In genomic region chr12:98627392-98628259, GRCm38 (mm10) we compare ENCODE assay signal across 8 mouse cellular contexts. TPM values are rescaled to one million over a fixed set of nuclear protein-coding genes. Genes with fewer than 3 reads are reported as not detected.
DNase-seq lines count a peak whose midpoint lies in the region; ATAC-seq and TF ChIP-seq lines count a peak whose summit lies in the region.

Gene Spata7, plus strand, starts transcription at chr12:98628157.

- TF ChIP-seq EP300 in CH12.LX (IDR thresholded peaks at IDR 0.05; ENCODE audit: low read length) = no peak

- peaks cover under 1 to 5% of the 10 kb centered on the region in 2 experiments for H3K36me3 ChIP-seq in CH12.LX (replicated peaks in 1 of 2; ENCODE audit: control insufficient read depth in 1 of 2, insufficient read depth in 1 of 2, low read length in 1 of 2)
- peaks cover 5% of the 10 kb centered on the region for H3K36me3 ChIP-seq in forebrain, embryonic 10.5 days (replicated peaks)
- no peaks in the 10 kb centered on the region; the same call in 1 of the 2 replicates for H3K36me3 ChIP-seq in heart, embryonic 15.5 days
- no peaks in the 10 kb centered on the region for H3K36me3 ChIP-seq in liver, embryonic 12.5 days
- H3K36me3 ChIP-seq in splenic B cell, adult 2 months (ENCODE audit: control insufficient read depth, insufficient read depth, low read length, poor library complexity, severe bottlenecking) = no peaks in the 10 kb centered on the region

- in situ Hi-C loops in CH12.LX (cut with MboI; ENCODE audit: low pct_ligation_motif_present, low pct_unique_long_range_greater_than_20kb, low sequenced_read_pairs) = loop anchor here (10.0 kb wide), 1 partner anchor 423 kb away; no protein-coding TSS in a partner anchor

- dilution Hi-C loops in CH12.LX (cut with MboI; ENCODE audit: extremely low pct_ligation_motif_present, extremely low pct_unique_long_range_greater_than_20kb, low sequenced_read_pairs) = no loop called here

- H3K27ac ChIP-seq in CH12.LX (ENCODE audit: insufficient read depth, low read depth) = no peak within 1 kb of the TSS
- H3K27ac ChIP-seq in forebrain, embryonic 10.5 days = peak within 1 kb of the TSS; percentile 90
- H3K27ac ChIP-seq in heart, embryonic 15.5 days = peak within 1 kb of the TSS; percentile 24; the same call in 1 of the 2 replicates
- no peak within 1 kb of the TSS for H3K27ac ChIP-seq in liver, embryonic 12.5 days

- H3K9me3 ChIP-seq in CH12.LX (replicated peaks; ENCODE audit: low read length) = peaks cover 7% of the 10 kb centered on the region
- H3K9me3 ChIP-seq in forebrain, embryonic 10.5 days = peaks cover 5% of the 10 kb centered on the region; the same call in 1 of the 2 replicates
- no peaks in the 10 kb centered on the region for H3K9me3 ChIP-seq in heart, embryonic 15.5 days (replicated peaks)
- H3K9me3 ChIP-seq in liver, embryonic 12.5 days (replicated peaks) = no peaks in the 10 kb centered on the region

- peak within 1 kb of the TSS; percentile 39 for H3K9ac ChIP-seq in CH12.LX (ENCODE audit: insufficient read depth, low read depth)
- peak within 1 kb of the TSS; percentile 66 for H3K9ac ChIP-seq in heart, embryonic 15.5 days
- peak within 1 kb of the TSS; percentile 65 for H3K9ac ChIP-seq in liver, embryonic 12.5 days

- TF ChIP-seq CTCF in CH12.LX (conservative IDR thresholded peaks at IDR 0.05 in 1 of 2, IDR thresholded peaks at IDR 0.05 in 1 of 2; ENCODE audit: low read depth in 2 of 2, low read length in 2 of 2) = no peak

- no peaks in the 10 kb centered on the region for H3K27me3 ChIP-seq in CH12.LX (replicated peaks)
- H3K27me3 ChIP-seq in forebrain, embryonic 10.5 days (ENCODE audit: poor library complexity, severe bottlenecking) = no peaks in the 10 kb centered on the region
- no peaks in the 10 kb centered on the region for H3K27me3 ChIP-seq in heart, embryonic 15.5 days
- no peaks in the 10 kb centered on the region for H3K27me3 ChIP-seq in liver, embryonic 12.5 days (replicated peaks)
- H3K27me3 ChIP-seq in splenic B cell, adult 2 months (ENCODE audit: control insufficient read depth, insufficient read depth, low read length, poor library complexity, severe bottlenecking) = no peaks in the 10 kb centered on the region

- H3K4me3 ChIP-seq in CH12.LX (replicated peaks in 1 of 3; ENCODE audit: low read depth in 2 of 3, low read length in 2 of 3, poor library complexity in 1 of 3) = peak within 1 kb of the TSS; percentile 78 to 90 (median 86)
- peak within 1 kb of the TSS; percentile 76 for H3K4me3 ChIP-seq in forebrain, embryonic 10.5 days
- H3K4me3 ChIP-seq in heart, embryonic 15.5 days = peak within 1 kb of the TSS; percentile 69
- peak within 1 kb of the TSS; percentile 78 for H3K4me3 ChIP-seq in liver, embryonic 12.5 days

- H3K4me2 ChIP-seq in CH12.LX (ENCODE audit: insufficient read depth, low read depth, poor library complexity, severe bottlenecking) = peak within 1 kb of the TSS; percentile 95
- peak within 1 kb of the TSS; percentile 76 for H3K4me2 ChIP-seq in heart, embryonic 15.5 days
- H3K4me2 ChIP-seq in liver, embryonic 12.5 days = peak within 1 kb of the TSS; percentile 83

- no peaks in the 10 kb centered on the region for H3K79me2 ChIP-seq in CH12.LX (replicated peaks; ENCODE audit: control insufficient read depth, extremely low read depth, insufficient read depth, poor library complexity, severe bottlenecking)

- peak; percentile 49; the same call in 1 of the 2 replicates for TF ChIP-seq POLR2A in CH12.LX (IDR thresholded peaks at IDR 0.05; ENCODE audit: low read depth, low read length)

- TF ChIP-seq RAD21 in CH12.LX (IDR thresholded peaks at IDR 0.05; ENCODE audit: low read depth, low read length) = no peak

- H3K4me1 ChIP-seq in CH12.LX (ENCODE audit: control insufficient read depth in 1 of 2, insufficient read depth in 2 of 2) = peaks cover 0 to 11% of the 10 kb centered on the region in 2 experiments; a peak in 2 of 4 replicates
- H3K4me1 ChIP-seq in forebrain, embryonic 10.5 days = peaks cover 21% of the 10 kb centered on the region
- H3K4me1 ChIP-seq in heart, embryonic 15.5 days (replicated peaks) = peaks cover 9% of the 10 kb centered on the region
- H3K4me1 ChIP-seq in liver, embryonic 12.5 days = peaks cover 7% of the 10 kb centered on the region

- peak; percentile 91 for DNase-seq in CH12.LX (ENCODE audit: extremely low read depth)
- peak; percentile 75 for DNase-seq in c-Kit-positive CD71-negative TER-119-negative erythroid progenitor cells, embryonic 14.5 days (ENCODE audit: low read depth)
- peak; percentile 94 for DNase-seq in forebrain, embryonic 10.5 days (ENCODE audit: extremely low spot score, low spot score)
- peak; percentile 90 for DNase-seq in kidney, postnatal 14 days
- peak; percentile 73 for DNase-seq in naive thymus-derived CD4-positive, alpha-beta T cell, adult 2 months (ENCODE audit: low read depth)
- DNase-seq in splenic B cell, adult 2 months (ENCODE audit: low read depth, low spot score) = peak; percentile 81

- peak; percentile 93 for ATAC-seq in heart, embryonic 15.5 days (replicated peaks; ENCODE audit: insufficient number of reproducible peaks, insufficient read depth, low FRiP score, low read depth)
- ATAC-seq in liver, embryonic 12.5 days = peak; percentile 97

- WGBS in forebrain, embryonic 10.5 days = 4% methylated on average over 32 of the region's 32 CpGs
- WGBS in heart, embryonic 15.5 days = 3% methylated on average over 32 of the region's 32 CpGs
- WGBS in liver, embryonic 12.5 days (ENCODE audit: insufficient replicate concordance) = 4% methylated on average over 32 of the region's 32 CpGs

TF ChIP-seq in CH12.LX, 34 proteins besides CTCF, POLR2A, EP300 and RAD21:
- TF ChIP-seq SMC3 (IDR thresholded peaks at IDR 0.05; ENCODE audit: low read depth, low read length) (no peak), MXI1 (IDR thresholded peaks at IDR 0.05; ENCODE audit: low read depth, low read length) (peak; percentile 80), HCFC1 (IDR thresholded peaks at IDR 0.05; ENCODE audit: low read depth, low read length) (peak; percentile 78), IRF4 (IDR thresholded peaks at IDR 0.05; ENCODE audit: low read depth, low read length) (peak; percentile 49; the same call in 1 of the 2 replicates), ZNF384 (IDR thresholded peaks at IDR 0.05; ENCODE audit: low read depth, low read length) (no peak), GABPA (IDR thresholded peaks at IDR 0.05; ENCODE audit: insufficient replicate concordance, low read depth, low read length) (no peak), TBP (conservative IDR thresholded peaks at IDR 0.05; ENCODE audit: low read depth, low read length) (no peak), JUN (IDR thresholded peaks at IDR 0.05; ENCODE audit: insufficient read depth, low read depth, low read length) (no peak), ELF1 (IDR thresholded peaks at IDR 0.05; ENCODE audit: low read depth, low read length) (0 out of 2 replicates have a peak, but pooled peaks have one; percentile 29), MEF2A (IDR thresholded peaks at IDR 0.05; ENCODE audit: borderline replicate concordance, low read depth, low read length) (0 out of 2 replicates have a peak, but pooled peaks have one; percentile 19), KAT2A (IDR thresholded peaks at IDR 0.05; ENCODE audit: insufficient replicate concordance, low read length) (no peak), ZC3H11A (IDR thresholded peaks at IDR 0.05; ENCODE audit: low read depth, low read length) (no peak), ZKSCAN1 (IDR thresholded peaks at IDR 0.05; ENCODE audit: borderline replicate concordance, low read depth, low read length) (no peak), NRF1 (IDR thresholded peaks at IDR 0.05; ENCODE audit: low read depth, low read length) (0 out of 2 replicates have a peak, but pooled peaks have one; percentile 14), POLR2AphosphoS2 (IDR thresholded peaks at IDR 0.05; ENCODE audit: low read depth, low read length) (no peak), CHD2 (IDR thresholded peaks at IDR 0.05; ENCODE audit: low read length) (no peak), E2F4 (IDR thresholded peaks at IDR 0.05; ENCODE audit: insufficient replicate concordance, low read depth, low read length) (no peak), PAX5 (IDR thresholded peaks at IDR 0.05; ENCODE audit: low read length) (no peak), UBTF (IDR thresholded peaks at IDR 0.05; ENCODE audit: low read depth, low read length) (no peak), SIN3A (IDR thresholded peaks at IDR 0.05; ENCODE audit: low read length) (peak; percentile 88), USF2 (conservative IDR thresholded peaks at IDR 0.05; ENCODE audit: low read depth, low read length) (no peak), MAZ (IDR thresholded peaks at IDR 0.05; ENCODE audit: low read depth, low read length) (no peak), ZMIZ1 (IDR thresholded peaks at IDR 0.05; ENCODE audit: low read depth, low read length) (no peak), MAX (IDR thresholded peaks at IDR 0.05; ENCODE audit: low read length) (no peak)

RNA-seq across cellular contexts. Expression of gene Spata7, which starts in this region (rescaled TPM):
- total RNA-seq in CH12.LX (2012; rRNA removed) (6.2 and 7.8 TPM in 2 replicates), CH12.LX (2014; rRNA removed) (9.4 and 10.2 TPM in 2 replicates)
- 7.0 and 8.2 TPM in 2 replicates for polyA plus RNA-seq in CH12.LX (2012; ENCODE audit: insufficient read length, low read depth)
- 22.4 and 23.6 TPM in 2 replicates for polyA plus RNA-seq in forebrain, embryonic 10.5 days (2016; fragmentation: Nextera tagmentation; extraction: Ambion mirVana)
- polyA plus RNA-seq in heart, embryonic 15.5 days (2015; fragmentation: Nextera tagmentation; extraction: Ambion mirVana) = 10.6 and 10.9 TPM in 2 replicates
- polyA plus RNA-seq in liver, embryonic 12.5 days (2016; fragmentation: Nextera tagmentation; extraction: Ambion mirVana) = 4.2 and 4.3 TPM in 2 replicates

Comparison
In these comparisons a context has a peak if more than half of its experiments do, and no peak if none do; other contexts are left out.
1. H3K27ac ChIP-seq: peak in forebrain, embryonic 10.5 days (single experiment) and heart, embryonic 15.5 days (single experiment); none in CH12.LX (single experiment) and liver, embryonic 12.5 days (single experiment).
2. Peak in every context shown above with its lines, with median percentiles within 50 percentile points of each other: DNase-seq, H3K4me2 ChIP-seq, H3K4me3 ChIP-seq and H3K9ac ChIP-seq.